Mouse (Mus musculus): ENCODE measurements around the gene Terb2. TPM values are rescaled to one million over a fixed set of nuclear protein-coding genes. Genes with fewer than 3 reads are reported as not detected.

Gene Terb2
- polyA plus RNA-seq, 1 experiment from 2014 or later = not detected

GRCm38 (mm10) chr2:122163430-122164195, 22.5 kb upstream of the Terb2 start:
- no peak for ATAC-seq (replicated peaks; ENCODE audit: low FRiP score)
- WGBS = 59% methylated on average over 13 of the region's 13 CpGs
- no peak overlapping the region for H3K4me2 ChIP-seq
- H3K9ac ChIP-seq = no peak overlapping the region
- H3K27ac ChIP-seq = no peak overlapping the region
- H3K27me3 ChIP-seq = no peaks in the 10 kb centered on the region
- no peak overlapping the region for H3K4me3 ChIP-seq (replicated peaks)
- H3K4me1 ChIP-seq = peaks cover 6% of the 10 kb centered on the region
- no peaks in the 10 kb centered on the region for H3K9me3 ChIP-seq (replicated peaks)
- no peaks in the 10 kb centered on the region for H3K36me3 ChIP-seq

DNA sequence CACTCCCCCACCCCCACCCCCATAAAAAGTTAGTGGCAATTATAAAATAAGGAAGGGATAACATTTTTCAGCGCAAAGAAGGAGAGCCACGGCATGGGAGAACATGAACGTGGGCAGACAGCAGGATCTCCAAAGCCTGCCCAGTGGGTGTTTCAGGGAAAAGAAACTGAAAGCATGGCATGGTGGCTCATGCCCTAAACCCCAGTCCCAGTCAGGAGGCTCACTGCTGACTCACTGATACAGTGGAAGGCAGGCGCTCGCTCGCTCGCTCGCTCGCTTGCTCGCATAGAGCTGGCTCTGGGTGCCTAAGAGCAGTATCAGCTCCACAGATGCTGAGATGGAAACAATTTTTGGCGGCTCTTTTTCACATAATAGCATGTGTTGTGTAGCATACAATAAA, 21.8 kb upstream of the Terb2 start:
- Histone ChIP-seq H3K9me3 (replicated peaks) (no peaks in the 10 kb centered on the region), H3K4me2 (no peak overlapping the region), H3K4me1 (peaks cover 6% of the 10 kb centered on the region), H3K4me3 (replicated peaks) (no peak overlapping the region), H3K27ac (no peak overlapping the region), H3K9ac (no peak overlapping the region), H3K36me3 (no peaks in the 10 kb centered on the region), H3K27me3 (no peaks in the 10 kb centered on the region)
- WGBS = 82% methylated on average over 11 of the region's 11 CpGs
- ATAC-seq (replicated peaks; ENCODE audit: low FRiP score) = no peak

- H3K36me3 ChIP-seq = no peaks in the 10 kb centered on the region
- H3K9me3 ChIP-seq (replicated peaks) = no peaks in the 10 kb centered on the region
- H3K9ac ChIP-seq = no peak overlapping the region
- no peak overlapping the region for H3K4me2 ChIP-seq
- ATAC-seq (replicated peaks; ENCODE audit: low FRiP score) = no peak
- H3K4me3 ChIP-seq (replicated peaks) = no peak overlapping the region
- H3K4me1 ChIP-seq = no peaks in the 10 kb centered on the region
- WGBS = 84% methylated on average over 6 of the region's 6 CpGs
- H3K27me3 ChIP-seq = no peaks in the 10 kb centered on the region
- no peak overlapping the region for H3K27ac ChIP-seq
Measured at GRCm38 (mm10) chr2:122171292-122171691, 14.8 kb upstream of the Terb2 start.

DNA sequence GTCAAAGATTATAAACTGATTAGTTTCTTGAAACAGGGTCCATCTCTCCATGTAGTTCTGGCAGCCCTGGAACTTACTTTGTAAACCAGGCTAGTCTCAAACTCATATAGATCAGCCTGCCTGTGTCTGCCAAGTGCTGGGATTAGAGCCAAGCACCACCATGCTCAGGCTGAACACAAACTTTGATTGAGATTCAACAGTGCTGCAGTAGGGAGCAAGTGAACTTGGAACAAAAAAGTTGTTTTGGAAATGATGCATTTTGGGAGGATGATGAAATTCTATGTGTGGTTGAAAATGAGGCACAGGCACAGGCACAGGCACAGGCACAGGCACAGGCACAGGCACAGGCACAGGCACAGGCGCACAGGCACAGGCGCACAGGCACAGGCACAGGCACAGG, 13.9 kb upstream of the Terb2 start:
- no peak overlapping the region for H3K4me2 ChIP-seq
- WGBS = 81% methylated on average over 2 of the region's 2 CpGs
- H3K27me3 ChIP-seq = no peaks in the 10 kb centered on the region
- H3K4me3 ChIP-seq (replicated peaks) = no peak overlapping the region
- ATAC-seq (replicated peaks; ENCODE audit: low FRiP score) = no peak
- H3K9me3 ChIP-seq (replicated peaks) = no peaks in the 10 kb centered on the region
- H3K27ac ChIP-seq = no peak overlapping the region
- H3K4me1 ChIP-seq = no peaks in the 10 kb centered on the region
- no peak overlapping the region for H3K9ac ChIP-seq
- no peaks in the 10 kb centered on the region for H3K36me3 ChIP-seq

GRCm38 (mm10) chr2:122180051-122180822, 5.8 kb upstream of the Terb2 start:
- no peaks in the 10 kb centered on the region for H3K4me1 ChIP-seq
- no peak for ATAC-seq (replicated peaks; ENCODE audit: low FRiP score)
- H3K27me3 ChIP-seq = no peaks in the 10 kb centered on the region
- no peak overlapping the region for H3K4me3 ChIP-seq (replicated peaks)
- H3K9ac ChIP-seq = no peak overlapping the region
- H3K36me3 ChIP-seq = no peaks in the 10 kb centered on the region
- no peak overlapping the region for H3K4me2 ChIP-seq
- 78% methylated on average over 8 of the region's 8 CpGs for WGBS
- no peaks in the 10 kb centered on the region for H3K9me3 ChIP-seq (replicated peaks)
- H3K27ac ChIP-seq = no peak overlapping the region

DNA sequence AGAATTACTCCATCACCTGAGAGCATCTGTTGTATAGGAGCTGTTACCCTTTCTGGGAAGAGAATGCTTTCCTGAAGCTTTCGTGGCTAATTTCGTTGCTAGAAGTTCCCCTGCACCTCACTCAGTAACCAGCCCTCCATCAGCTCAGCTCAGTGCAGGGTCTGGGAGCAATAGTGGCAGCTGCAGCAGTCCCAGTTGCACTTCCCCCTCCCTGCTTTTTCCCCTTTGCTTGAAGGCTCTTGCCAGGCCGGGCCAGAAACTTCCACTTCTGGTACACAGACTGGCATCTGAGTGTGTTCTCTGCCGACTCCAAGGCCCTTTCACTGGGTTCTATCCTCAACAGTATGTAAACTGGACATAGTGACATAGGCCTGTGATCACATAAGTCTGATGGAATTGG, 986 bp upstream of the Terb2 start:
- H3K4me3 ChIP-seq (replicated peaks) = no peak overlapping the region
- no peaks in the 10 kb centered on the region for H3K27me3 ChIP-seq
- WGBS = 88% methylated on average over 4 of the region's 4 CpGs
- no peaks in the 10 kb centered on the region for H3K4me1 ChIP-seq
- ATAC-seq (replicated peaks; ENCODE audit: low FRiP score) = no peak
- H3K27ac ChIP-seq = no peak overlapping the region
- H3K9me3 ChIP-seq (replicated peaks) = no peaks in the 10 kb centered on the region
- no peak overlapping the region for H3K4me2 ChIP-seq
- no peaks in the 10 kb centered on the region for H3K36me3 ChIP-seq
- H3K9ac ChIP-seq = no peak overlapping the region

DNA sequence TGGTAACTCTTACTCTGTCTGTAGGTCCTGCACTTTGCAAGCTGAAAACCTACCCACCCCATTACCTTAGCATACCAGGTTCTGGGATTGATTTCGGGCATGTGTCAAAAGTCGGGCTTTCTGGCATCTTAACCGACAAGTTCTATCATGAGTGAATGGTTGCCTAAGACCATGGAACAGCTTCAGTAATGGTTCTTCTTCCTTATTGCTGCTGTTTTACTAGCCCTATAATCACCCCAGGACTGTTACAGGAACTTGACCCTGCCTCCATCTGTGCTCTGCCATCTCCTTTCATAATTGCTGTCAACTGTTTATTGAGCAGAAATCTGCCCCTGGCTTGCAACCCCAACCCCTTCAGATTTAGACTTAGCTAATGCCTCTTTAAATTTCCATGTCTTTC, 679 bp downstream of the Terb2 start:
- H3K4me3 ChIP-seq (replicated peaks) = no peak overlapping the region
- no peaks in the 10 kb centered on the region for H3K9me3 ChIP-seq (replicated peaks)
- H3K4me2 ChIP-seq = no peak overlapping the region
- no peaks in the 10 kb centered on the region for H3K27me3 ChIP-seq
- H3K27ac ChIP-seq = no peak overlapping the region
- no peaks in the 10 kb centered on the region for H3K36me3 ChIP-seq
- 90% methylated on average over 3 of the region's 3 CpGs for WGBS
- H3K4me1 ChIP-seq = no peaks in the 10 kb centered on the region
- no peak for ATAC-seq (replicated peaks; ENCODE audit: low FRiP score)
- H3K9ac ChIP-seq = no peak overlapping the region

DNA sequence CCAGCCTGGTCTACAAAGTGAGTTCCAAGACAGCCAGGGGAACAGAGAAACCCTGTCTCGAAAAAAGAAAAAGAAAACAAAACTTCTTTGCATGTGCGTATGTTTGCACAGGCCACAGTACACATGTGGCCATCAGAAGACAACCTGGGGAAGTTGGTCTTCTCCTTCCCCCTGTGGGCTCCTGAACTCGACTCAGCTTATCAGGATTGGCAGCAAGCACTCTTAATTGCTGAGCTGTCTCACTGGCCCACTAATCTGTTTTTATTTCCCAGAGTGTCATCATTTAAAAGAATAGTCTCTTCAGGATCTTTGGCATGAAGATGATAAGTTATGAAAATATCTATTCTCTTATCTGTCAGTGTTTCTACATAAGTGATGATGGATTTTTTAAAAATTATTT, 5.8 kb downstream of the Terb2 start:
- Histone ChIP-seq H3K4me1 (no peaks in the 10 kb centered on the region), H3K36me3 (no peaks in the 10 kb centered on the region), H3K4me3 (replicated peaks) (no peak overlapping the region), H3K4me2 (no peak overlapping the region), H3K9me3 (replicated peaks) (no peaks in the 10 kb centered on the region), H3K9ac (no peak overlapping the region), H3K27ac (no peak overlapping the region), H3K27me3 (no peaks in the 10 kb centered on the region)
- ATAC-seq (replicated peaks; ENCODE audit: low FRiP score) = no peak
- WGBS = 72% methylated on average over 3 of the region's 3 CpGs

- H3K9me3 ChIP-seq (replicated peaks) = no peaks in the 10 kb centered on the region
- no peaks in the 10 kb centered on the region for H3K27me3 ChIP-seq
- no peak overlapping the region for H3K4me2 ChIP-seq
- ATAC-seq (replicated peaks; ENCODE audit: low FRiP score) = 0 out of 2 replicates have a peak, but pooled peaks have one; percentile 9
- H3K36me3 ChIP-seq = no peaks in the 10 kb centered on the region
- no peak overlapping the region for H3K27ac ChIP-seq
- H3K4me3 ChIP-seq (replicated peaks) = no peak overlapping the region
- H3K4me1 ChIP-seq = no peaks in the 10 kb centered on the region
- WGBS = 62% methylated on average over 1 of the region's 1 CpGs
- no peak overlapping the region for H3K9ac ChIP-seq
Measured at GRCm38 (mm10) chr2:122194509-122194929, 8.4 kb downstream of the Terb2 start.

DNA sequence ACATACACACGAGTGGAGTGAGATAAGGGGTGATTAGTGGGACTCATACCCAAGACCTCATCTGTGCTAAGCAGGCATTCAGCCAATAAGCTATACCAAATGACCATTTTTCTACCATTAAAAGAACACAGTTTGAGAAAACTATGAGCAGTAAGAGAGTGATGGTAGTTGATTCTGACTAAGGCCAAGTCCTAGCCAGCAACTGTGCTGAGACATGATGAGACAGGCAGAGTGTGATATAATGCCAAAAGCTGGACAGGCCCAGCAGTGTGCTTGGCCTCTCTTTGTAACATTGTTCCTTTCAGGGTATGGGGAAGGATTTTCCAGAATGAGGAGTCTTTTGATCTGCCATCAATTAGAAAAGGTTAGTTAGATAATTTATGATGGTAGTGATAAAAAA, 15.4 kb downstream of the Terb2 start:
- no peaks in the 10 kb centered on the region for H3K36me3 ChIP-seq
- H3K27me3 ChIP-seq = no peaks in the 10 kb centered on the region
- H3K4me3 ChIP-seq (replicated peaks) = no peak overlapping the region
- H3K4me2 ChIP-seq = no peak overlapping the region
- no peak for ATAC-seq (replicated peaks; ENCODE audit: low FRiP score)
- H3K9me3 ChIP-seq (replicated peaks) = no peaks in the 10 kb centered on the region
- H3K4me1 ChIP-seq = no peaks in the 10 kb centered on the region
- no peak overlapping the region for H3K27ac ChIP-seq
- WGBS = 78% methylated on average over 1 of the region's 1 CpGs
- no peak overlapping the region for H3K9ac ChIP-seq

- no peak for ATAC-seq (replicated peaks; ENCODE audit: low FRiP score)
- H3K27me3 ChIP-seq = no peaks in the 10 kb centered on the region
- no peaks in the 10 kb centered on the region for H3K4me1 ChIP-seq
- H3K9me3 ChIP-seq (replicated peaks) = no peaks in the 10 kb centered on the region
- H3K4me3 ChIP-seq (replicated peaks) = no peak overlapping the region
- H3K36me3 ChIP-seq = no peaks in the 10 kb centered on the region
- 52% methylated on average over 2 of the region's 2 CpGs for WGBS
- H3K27ac ChIP-seq = no peak overlapping the region
- no peak overlapping the region for H3K4me2 ChIP-seq
- no peak overlapping the region for H3K9ac ChIP-seq
Measured at GRCm38 (mm10) chr2:122206440-122207107, 20.5 kb downstream of the Terb2 start.

- no peak overlapping the region for H3K4me2 ChIP-seq
- H3K27ac ChIP-seq = no peak overlapping the region
- H3K27me3 ChIP-seq = no peaks in the 10 kb centered on the region
- 69% methylated on average over 3 of the region's 3 CpGs for WGBS
- H3K4me1 ChIP-seq = no peaks in the 10 kb centered on the region
- ATAC-seq (replicated peaks; ENCODE audit: low FRiP score) = no peak
- no peak overlapping the region for H3K9ac ChIP-seq
- no peaks in the 10 kb centered on the region for H3K36me3 ChIP-seq
- H3K4me3 ChIP-seq (replicated peaks) = no peak overlapping the region
- no peaks in the 10 kb centered on the region for H3K9me3 ChIP-seq (replicated peaks)
Measured at GRCm38 (mm10) chr2:122210534-122211228, 24.6 kb downstream of the Terb2 start.

All from kidney, embryonic 15.5 days (tissue).